Mouse (Mus musculus): Measurements from ENCODE around the gene Birc2.

GRCm38 (mm10) chr9:7867981-7868380 lies 31.1 kb upstream of the Birc2 start:
- TF ChIP-seq POLR2A (IDR thresholded peaks at IDR 0.05; ENCODE audit: borderline replicate concordance, extremely low read depth, insufficient read depth, insufficient read length, poor library complexity, severe bottlenecking) (no peak), CTCF (IDR thresholded peaks at IDR 0.05; ENCODE audit: borderline replicate concordance, extremely low read depth, insufficient read depth, insufficient read length) (no peak)

Data from brain, embryonic 14.5 days (tissue).